Mouse (Mus musculus) lung, postnatal 0 days (tissue): ENCODE measurements around the gene Prrg2. TPM values are rescaled to one million over a fixed set of nuclear protein-coding genes. Genes with fewer than 3 reads are reported as not detected.

Experiments used
- ATAC-seq: fragments of 200-750 bp; cut with Nextera tagmentation; 2 replicates; pipeline ENCODE4 v1.8.0; 2017; ENCODE audit warnings: moderate library complexity
- DNase-seq: peaks from one replicate; pipeline ENCODE4 v3.0.0-alpha.2; 2016; ENCODE audit warnings: low spot score
- H3K27ac ChIP-seq: fragments of 300-500 bp; sonication (generic); 2 replicates; pipeline ENCODE4 v1.5.1; 2014; ENCODE audit warnings: antibody characterized with exemption, mild to moderate bottlenecking, low read length, mixed read lengths
- H3K27me3 ChIP-seq: fragments of 300-500 bp; sonication (generic); replicated peaks from 2 replicates; pipeline ENCODE4 v1.6.1; 2014; ENCODE audit warnings: low read length, mixed read lengths; ENCODE audit not compliant: insufficient read depth
- H3K36me3 ChIP-seq: fragments of 300-500 bp; sonication (generic); 2 replicates; pipeline ENCODE4 v1.6.1; 2014; ENCODE audit warnings: low read length, mixed read lengths; ENCODE audit not compliant: insufficient read depth
- H3K4me1 ChIP-seq: fragments of 300-500 bp; sonication (generic); 2 replicates; pipeline ENCODE4 v1.6.1; 2014; ENCODE audit warnings: antibody characterized with exemption, low read depth, low read length, mixed read lengths; ENCODE audit not compliant: insufficient read depth
- H3K4me2 ChIP-seq: fragments of 300-500 bp; sonication (generic); replicated peaks from 2 replicates; pipeline ENCODE4 v1.6.1; 2014; ENCODE audit warnings: low read depth, mild to moderate bottlenecking, low read length, moderate library complexity, mixed read lengths
- H3K4me3 ChIP-seq: fragments of 300-500 bp; sonication (generic); 2 replicates; pipeline ENCODE4 v1.5.1; 2014; ENCODE audit warnings: low read depth, low read length
- H3K9ac ChIP-seq: fragments of 300-500 bp; sonication (generic); replicated peaks from 2 replicates; pipeline ENCODE4 v1.6.1; 2014; ENCODE audit warnings: low read depth, mild to moderate bottlenecking
- H3K9me3 ChIP-seq: fragments of 300-500 bp; sonication (generic); 2 replicates; pipeline ENCODE4 v1.6.1; 2016; ENCODE audit warnings: low read length, mixed read lengths
- CTCF ChIP-seq: IDR thresholded peaks from 2 replicates; pipeline ENCODE4 v1.5.1; 2016; ENCODE audit warnings: antibody characterized with exemption, mild to moderate bottlenecking
- EP300 ChIP-seq: IDR thresholded peaks from 2 replicates; pipeline ENCODE4 v1.6.1; 2016; ENCODE audit warnings: antibody characterized with exemption, mild to moderate bottlenecking, control low read depth
- WGBS: fragments of 180-500 bp; shearing (Covaris S2); extraction: QIAGEN DNeasy Blood & Tissue Kit; methylation state at CpG from one replicate; pipeline ENCODE4 v1.1.7; 2014; 5-methylcytosine and 5-hydroxymethylcytosine counted together
- polyA plus RNA-seq: library from polyadenylated mRNA; unstranded; fragments of >200 nt; fragmentation: Nextera tagmentation; extraction: Ambion mirVana; gene quantifications from 2 replicates; pipeline ENCODE4 v1.2.1, GENCODE M21; 2015

Gene Prrg2
- polyA plus RNA-seq, 1 experiment from 2014 or later: 40.8 TPM

GRCm38 (mm10) chr7:45035631-45036030 lies 26.8 kb downstream of the Prrg2 start:
- WGBS: 84% methylated on average over 3 of the region's 3 CpGs
- H3K4me1 ChIP-seq: no peaks in the 10 kb centered on the region
- peaks cover 34% of the 10 kb centered on the region for H3K36me3 ChIP-seq
- H3K4me2 ChIP-seq: no peak overlapping the region
- no peak overlapping the region for H3K27ac ChIP-seq
- H3K4me3 ChIP-seq: no peak overlapping the region
- no peaks in the 10 kb centered on the region for H3K9me3 ChIP-seq
- no peaks in the 10 kb centered on the region for H3K27me3 ChIP-seq
- DNase-seq (no peak), ATAC-seq (no peak)
- no peak for TF ChIP-seq CTCF
- TF ChIP-seq EP300: no peak
- H3K9ac ChIP-seq: no peak overlapping the region

- no peak overlapping the region for H3K9ac ChIP-seq
- no peaks in the 10 kb centered on the region for H3K27me3 ChIP-seq
- H3K9me3 ChIP-seq: no peaks in the 10 kb centered on the region
- ATAC-seq: no peak
- no peak overlapping the region for H3K4me2 ChIP-seq
- no peak overlapping the region for H3K27ac ChIP-seq
- no peak for TF ChIP-seq CTCF
- no peak for TF ChIP-seq EP300
- peaks cover 38% of the 10 kb centered on the region for H3K36me3 ChIP-seq
- no peaks in the 10 kb centered on the region for H3K4me1 ChIP-seq
- H3K4me3 ChIP-seq: no peak overlapping the region
- DNase-seq: no peak
- WGBS: 93% methylated on average over 19 of the region's 19 CpGs
Observed at GRCm38 (mm10) chr7:45033722-45034359, 28.6 kb downstream of the Prrg2 start.

GRCm38 (mm10) chr7:45030857-45031256 lies 31.6 kb downstream of the Prrg2 start:
- Histone ChIP-seq H3K9ac (no peak overlapping the region), H3K27ac (no peak overlapping the region), H3K27me3 (no peaks in the 10 kb centered on the region), H3K36me3 (peaks cover 55% of the 10 kb centered on the region), H3K4me3 (no peak overlapping the region), H3K4me2 (no peak overlapping the region), H3K4me1 (no peaks in the 10 kb centered on the region), H3K9me3 (no peaks in the 10 kb centered on the region)
- no peak for DNase-seq
- no peak for TF ChIP-seq EP300
- no peak for TF ChIP-seq CTCF
- ATAC-seq: no peak
- WGBS: 96% methylated on average over 8 of the region's 8 CpGs

GRCm38 (mm10) chr7:45029995-45030394 lies 32.5 kb downstream of the Prrg2 start:
- H3K27ac ChIP-seq: no peak overlapping the region
- no peaks in the 10 kb centered on the region for H3K9me3 ChIP-seq
- H3K4me2 ChIP-seq: no peak overlapping the region
- no peaks in the 10 kb centered on the region for H3K4me1 ChIP-seq
- no peak overlapping the region for H3K4me3 ChIP-seq
- no peak overlapping the region for H3K9ac ChIP-seq
- ATAC-seq (no peak), DNase-seq (no peak)
- H3K27me3 ChIP-seq: no peaks in the 10 kb centered on the region
- 89% methylated on average over 6 of the region's 6 CpGs for WGBS
- no peak for TF ChIP-seq EP300
- no peak for TF ChIP-seq CTCF
- H3K36me3 ChIP-seq: peaks cover 55% of the 10 kb centered on the region

GRCm38 (mm10) chr7:45028351-45028750 lies 34.1 kb downstream of the Prrg2 start:
- Histone ChIP-seq H3K27ac (no peak overlapping the region), H3K9ac (no peak overlapping the region), H3K36me3 (peaks cover 50% of the 10 kb centered on the region), H3K4me1 (no peaks in the 10 kb centered on the region), H3K27me3 (no peaks in the 10 kb centered on the region), H3K4me2 (no peak overlapping the region), H3K9me3 (no peaks in the 10 kb centered on the region), H3K4me3 (no peak overlapping the region)
- no peak for DNase-seq
- 82% methylated on average over 11 of the region's 11 CpGs for WGBS
- TF ChIP-seq CTCF: no peak
- TF ChIP-seq EP300: no peak
- ATAC-seq: no peak

- no peaks in the 10 kb centered on the region for H3K9me3 ChIP-seq
- H3K36me3 ChIP-seq: peaks cover 45% of the 10 kb centered on the region
- no peak overlapping the region for H3K4me3 ChIP-seq
- ATAC-seq: no peak
- no peak overlapping the region for H3K4me2 ChIP-seq
- TF ChIP-seq EP300: no peak
- no peak for TF ChIP-seq CTCF
- H3K27me3 ChIP-seq: no peaks in the 10 kb centered on the region
- WGBS: 81% methylated on average over 9 of the region's 9 CpGs
- DNase-seq: no peak
- H3K9ac ChIP-seq: no peak overlapping the region
- no peaks in the 10 kb centered on the region for H3K4me1 ChIP-seq
- H3K27ac ChIP-seq: no peak overlapping the region
Observed at GRCm38 (mm10) chr7:45027761-45028160, 34.7 kb downstream of the Prrg2 start.

- H3K36me3 ChIP-seq: peaks cover 35% of the 10 kb centered on the region
- H3K27ac ChIP-seq: no peak overlapping the region
- H3K27me3 ChIP-seq: no peaks in the 10 kb centered on the region
- H3K9ac ChIP-seq: no peak overlapping the region
- no peak overlapping the region for H3K4me3 ChIP-seq
- H3K9me3 ChIP-seq: no peaks in the 10 kb centered on the region
- ATAC-seq: no peak
- WGBS: 75% methylated on average over 2 of the region's 2 CpGs
- no peak for DNase-seq
- no peaks in the 10 kb centered on the region for H3K4me1 ChIP-seq
- no peak overlapping the region for H3K4me2 ChIP-seq
- no peak for TF ChIP-seq CTCF
- no peak for TF ChIP-seq EP300
Observed at GRCm38 (mm10) chr7:45026256-45026655, 36.2 kb downstream of the Prrg2 start.
